Mouse (Mus musculus): ENCODE results near the gene Ap4m1.

GRCm38 (mm10) chr5:138160842-138161665, 10.7 kb upstream of the Ap4m1 start, which contains the start of gene Cops6:
- no peak for TF ChIP-seq FLI1 (IDR thresholded peaks at IDR 0.05; ENCODE audit: low read length)
- TF ChIP-seq GATA1 (IDR thresholded peaks at IDR 0.05; ENCODE audit: borderline replicate concordance, low read length): no peak

All from megakaryocyte, embryonic 14.5 days (primary cell).